Mouse (Mus musculus) CH12.LX (cell line): ENCODE results near the gene Pf4.

Experiments
- BHLHE40 ChIP-seq: IDR thresholded peaks from 2 replicates; pipeline ENCODE4 v1.6.1; 2011; ENCODE audit warnings: mild to moderate bottlenecking, low read depth, low read length, improper control_type of control experiment
- CTCF ChIP-seq, 2 experiments: IDR thresholded peaks in 1 of 2; conservative IDR thresholded peaks in 1 of 2; 2 replicates each; pipeline ENCODE4 v1.5.1; 2011 to 2012; ENCODE audit warnings: low read depth in 2 of 2, low read length in 2 of 2, improper control_type of control experiment in 1 of 2, inconsistent platforms in 1 of 2, mild to moderate bottlenecking in 1 of 2, moderate library complexity in 1 of 2
- GABPA ChIP-seq: IDR thresholded peaks from 2 replicates; pipeline ENCODE4 v1.6.1; 2012; ENCODE audit warnings: low read depth, low read length, improper control_type of control experiment, inconsistent platforms; ENCODE audit not compliant: insufficient replicate concordance
- HCFC1 ChIP-seq: IDR thresholded peaks from 2 replicates; pipeline ENCODE4 v1.6.1; 2012; ENCODE audit warnings: low read depth, mild to moderate bottlenecking, inconsistent platforms, low read length, improper control_type of control experiment
- NELFE ChIP-seq: IDR thresholded peaks from 2 replicates; pipeline ENCODE4 v1.6.1; 2011; ENCODE audit warnings: low read depth, low read length, improper control_type of control experiment
- SMC3 ChIP-seq: IDR thresholded peaks from 2 replicates; pipeline ENCODE4 v1.6.1; 2011; ENCODE audit warnings: low read depth, low read length, improper control_type of control experiment
- TBP ChIP-seq: conservative IDR thresholded peaks from 2 replicates; pipeline ENCODE4 v1.6.1; 2011; ENCODE audit warnings: low read depth, low read length, improper control_type of control experiment
- ZKSCAN1 ChIP-seq: IDR thresholded peaks from 2 replicates; pipeline ENCODE4 v1.6.1; 2012; ENCODE audit warnings: low read depth, inconsistent platforms, low read length, improper control_type of control experiment, borderline replicate concordance

DNA sequence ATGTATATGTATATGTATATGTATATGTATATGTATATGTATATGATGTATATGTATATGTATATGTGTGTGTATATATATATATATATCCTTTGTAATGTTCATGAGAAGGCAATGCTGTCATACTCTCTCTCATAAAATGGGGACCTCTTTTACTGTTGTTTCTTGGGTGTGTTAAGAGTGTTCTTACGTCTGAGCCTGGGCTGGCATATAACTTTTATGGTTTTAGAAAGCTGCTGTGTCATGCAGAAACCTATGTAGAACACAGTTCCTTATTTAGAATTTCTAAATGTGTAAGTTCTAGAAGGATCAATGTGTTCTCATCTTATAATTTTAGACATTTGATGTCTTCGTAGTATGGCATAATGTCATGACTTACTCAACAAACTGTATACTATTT is 11.4 kb upstream of the Pf4 start:
- TF ChIP-seq BHLHE40: no peak
- TF ChIP-seq CTCF (conservative IDR thresholded peaks at IDR 0.05 in 1 of 2, IDR thresholded peaks at IDR 0.05 in 1 of 2; ENCODE audit: low read depth in 2 of 2, low read length in 2 of 2): no peak
- no peak for TF ChIP-seq NELFE
- TF ChIP-seq TBP: no peak
- TF ChIP-seq SMC3: no peak
- TF ChIP-seq ZKSCAN1: no peak
- TF ChIP-seq GABPA: no peak
- TF ChIP-seq HCFC1: no peak
